Mouse (Mus musculus): ENCODE data around the gene Tab1. TPM values are rescaled to one million over a fixed set of nuclear protein-coding genes. Genes with fewer than 3 reads are reported as not detected.
"Not testable (repeated sequence)": the region's sequence is repeated elsewhere in the genome, so short reads cannot be mapped to it uniquely, and the experiment has no call there.

Tab1 gene
- total RNA-seq, 2 experiments from 2014 or later = 11.0 to 12.5 TPM

GRCm38 (mm10) chr15:80105490-80106410 is 27.2 kb upstream of the Tab1 start:
- DNase-seq (ENCODE audit: low spot score) = no peak

- no peak for DNase-seq (ENCODE audit: low spot score)
Observed at GRCm38 (mm10) chr15:80107143-80107542, 25.8 kb upstream of the Tab1 start.

- no peak for DNase-seq (ENCODE audit: low spot score)
Observed at GRCm38 (mm10) chr15:80107575-80107974, 25.4 kb upstream of the Tab1 start.

- no peak for DNase-seq (ENCODE audit: low spot score)
Observed at GRCm38 (mm10) chr15:80111436-80111835, 21.5 kb upstream of the Tab1 start.

GRCm38 (mm10) chr15:80112499-80112898 is 20.4 kb upstream of the Tab1 start:
- no peak for DNase-seq (ENCODE audit: low spot score)

- DNase-seq (ENCODE audit: low spot score) = no peak
Observed at GRCm38 (mm10) chr15:80114414-80114813, 18.5 kb upstream of the Tab1 start.

GRCm38 (mm10) chr15:80115256-80115655 is 17.7 kb upstream of the Tab1 start:
- DNase-seq (ENCODE audit: low spot score) = no peak

- no peak for DNase-seq (ENCODE audit: low spot score)
Observed at GRCm38 (mm10) chr15:80115866-80116794, 16.8 kb upstream of the Tab1 start.

GRCm38 (mm10) chr15:80117154-80117553 is 15.8 kb upstream of the Tab1 start:
- DNase-seq (ENCODE audit: low spot score) = no peak

GRCm38 (mm10) chr15:80119076-80119475 is 13.9 kb upstream of the Tab1 start:
- DNase-seq (ENCODE audit: low spot score) = no peak

- DNase-seq (ENCODE audit: low spot score) = no peak
Observed at GRCm38 (mm10) chr15:80121721-80122325, 11.1 kb upstream of the Tab1 start.

- DNase-seq (ENCODE audit: low spot score) = not testable (repeated sequence)
Observed at GRCm38 (mm10) chr15:80122431-80122830, 10.5 kb upstream of the Tab1 start.

- DNase-seq (ENCODE audit: low spot score) = no peak
Observed at GRCm38 (mm10) chr15:80124651-80125050, 8.3 kb upstream of the Tab1 start.

- DNase-seq (ENCODE audit: low spot score) = no peak
Observed at GRCm38 (mm10) chr15:80127191-80127590, 5.7 kb upstream of the Tab1 start.

- DNase-seq (ENCODE audit: low spot score) = no peak
Observed at GRCm38 (mm10) chr15:80129982-80130381, 2.9 kb upstream of the Tab1 start.

- DNase-seq (ENCODE audit: low spot score) = no peak
Observed at GRCm38 (mm10) chr15:80130689-80131088, 2.2 kb upstream of the Tab1 start.

- no peak for DNase-seq (ENCODE audit: low spot score)
Observed at GRCm38 (mm10) chr15:80131421-80131820, 1.5 kb upstream of the Tab1 start.

GRCm38 (mm10) chr15:80132452-80132851 is 475 bp upstream of the Tab1 start:
- no peak for DNase-seq (ENCODE audit: low spot score)

- DNase-seq (ENCODE audit: low spot score) = peak; percentile 33
Observed at GRCm38 (mm10) chr15:80133682-80134449, 939 bp downstream of the Tab1 start.

GRCm38 (mm10) chr15:80134450-80134847 is 1.5 kb downstream of the Tab1 start:
- DNase-seq (ENCODE audit: low spot score) = no peak

- DNase-seq (ENCODE audit: low spot score) = no peak
Observed at GRCm38 (mm10) chr15:80135499-80135898, 2.6 kb downstream of the Tab1 start.

Measured in gastrocnemius, adult 18-20 months (tissue).